Mouse (Mus musculus) liver, adult 2 months (tissue): ENCODE measurements at regions not wholly inside any gene's neighbourhood (a gene's known extent, or its start where the extent isn't known, plus 50 kb on each side); places are given as distances from the start of the nearest gene placed in this dataset.

Experiments used
- CTCF ChIP-seq: fragments of 200-500 bp; IDR thresholded peaks from 2 replicates; pipeline ENCODE4 v1.5.1; 2011; ENCODE audit warnings: low read depth, low read length, control low read depth
- POLR2A ChIP-seq: fragments of 200-500 bp; IDR thresholded peaks from 2 replicates; pipeline ENCODE4 v1.6.1; 2011; ENCODE audit warnings: low read length, control low read depth; ENCODE audit not compliant: insufficient read depth; ENCODE audit errors: extremely low read depth

DNA sequence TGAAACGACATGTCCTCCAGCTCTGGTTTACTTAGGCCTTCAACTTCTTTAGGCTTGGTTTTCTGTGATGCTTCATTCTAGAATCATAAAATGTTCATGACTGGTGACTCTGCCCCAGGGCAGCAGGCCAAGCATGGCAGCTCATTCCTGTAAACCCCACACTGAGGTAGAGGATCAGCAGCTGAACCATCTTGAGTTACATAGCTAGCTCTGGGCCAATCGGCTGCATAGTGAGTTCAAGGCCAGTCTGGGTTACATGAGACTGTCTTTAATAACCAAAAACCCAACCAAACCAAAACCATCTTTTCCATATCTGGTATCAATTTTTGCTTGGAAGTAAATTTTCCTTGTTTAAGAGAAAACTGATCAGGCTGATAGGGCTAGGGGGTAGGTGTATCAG, 57.8 kb upstream of the Myl10 start:
- no peak for TF ChIP-seq CTCF
- no peak for TF ChIP-seq POLR2A
